Mouse (Mus musculus): ENCODE results near the gene Foxn1. TPM values are rescaled to one million over a fixed set of nuclear protein-coding genes. Genes with fewer than 3 reads are reported as not detected.
A peak's percentile ranks its signal among the peaks of the same experiment; 100 is the strongest.

Foxn1 gene
- polyA plus RNA-seq, 1 experiment: not detected

GRCm38 (mm10) chr11:78363309-78364007 is 22.9 kb downstream of the Foxn1 start:
- TF ChIP-seq GATA1 (IDR thresholded peaks at IDR 0.05; ENCODE audit: borderline replicate concordance, low read length) (no peak), FLI1 (IDR thresholded peaks at IDR 0.05; ENCODE audit: low read length) (no peak)
- H3K9me3 ChIP-seq: no peaks in the 10 kb centered on the region
- peaks cover 65% of the 10 kb centered on the region for H3K27me3 ChIP-seq (replicated peaks)

DNA sequence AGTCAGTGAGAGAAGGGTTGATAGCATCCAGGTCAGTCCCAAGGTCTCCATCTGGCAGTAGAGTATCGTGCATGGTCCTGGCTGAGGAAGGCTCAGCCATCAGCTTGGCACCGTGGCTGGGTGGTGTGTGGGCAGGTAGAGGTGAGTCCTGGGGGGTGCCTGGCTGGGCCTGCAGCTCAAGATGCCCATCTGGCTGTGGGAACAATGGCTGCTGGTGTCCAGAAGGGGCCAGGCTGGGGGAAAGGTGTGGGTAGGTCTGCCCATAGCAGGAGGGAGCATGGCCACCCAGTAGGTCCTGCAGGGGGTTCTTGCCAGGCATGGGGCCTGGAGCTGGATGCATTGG is 25.6 kb downstream of the Foxn1 start:
- no peak for TF ChIP-seq GATA1 (IDR thresholded peaks at IDR 0.05; ENCODE audit: borderline replicate concordance, low read length)
- no peak for TF ChIP-seq FLI1 (IDR thresholded peaks at IDR 0.05; ENCODE audit: low read length)
- Histone ChIP-seq H3K36me3 (replicated peaks; ENCODE audit: low read length) (no peaks in the 10 kb centered on the region), H3K27me3 (replicated peaks) (peaks cover 38% of the 10 kb centered on the region), H3K4me3 (replicated peaks) (peak overlapping the region; percentile 90), H3K4me1 (peaks cover 32% of the 10 kb centered on the region), H3K9me3 (no peaks in the 10 kb centered on the region)

More at GRCm38 (mm10) chr11:78363309-78364007, 22.9 kb downstream of the Foxn1 start:
- H3K4me1 ChIP-seq: peaks cover 46% of the 10 kb centered on the region
- H3K4me3 ChIP-seq (replicated peaks): no peak overlapping the region
- H3K36me3 ChIP-seq (replicated peaks; ENCODE audit: low read length): no peaks in the 10 kb centered on the region

DNA sequence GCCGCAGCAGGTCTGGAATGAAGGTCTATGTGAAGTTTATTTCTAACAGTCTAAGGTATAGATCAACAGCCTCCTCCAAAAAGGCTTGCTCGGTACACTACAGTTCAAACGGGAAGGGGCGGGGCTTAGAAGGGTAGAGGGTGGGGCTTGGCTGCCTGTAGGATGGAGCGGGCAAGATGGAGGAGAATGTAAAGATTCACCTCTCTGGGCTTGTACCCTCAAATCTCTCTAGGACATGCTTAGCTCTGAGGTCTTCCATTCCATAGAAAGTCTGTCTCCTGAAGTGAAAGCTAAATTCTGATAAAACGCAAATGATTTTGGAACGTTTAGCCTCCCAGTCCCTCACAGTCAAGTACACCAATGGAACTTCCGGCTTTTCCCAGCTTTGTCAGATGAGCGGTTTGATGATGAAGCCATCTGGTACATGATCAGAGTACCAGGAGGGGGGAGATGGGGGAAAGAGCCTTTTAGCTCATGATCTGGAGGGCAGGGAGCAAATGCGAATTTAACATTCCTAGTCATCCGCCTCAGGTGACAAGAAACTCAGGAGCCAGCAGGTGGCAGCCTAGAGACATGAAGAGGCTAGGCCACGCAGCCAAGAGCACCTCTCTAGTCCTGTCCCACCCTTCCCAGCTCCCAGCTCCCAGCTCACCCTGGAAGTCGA is 26.1 kb downstream of the Foxn1 start:
- TF ChIP-seq FLI1 (IDR thresholded peaks at IDR 0.05; ENCODE audit: low read length) (no peak), GATA1 (IDR thresholded peaks at IDR 0.05; ENCODE audit: borderline replicate concordance, low read length) (no peak)
- H3K4me1 ChIP-seq: peaks cover 35% of the 10 kb centered on the region
- H3K4me3 ChIP-seq (replicated peaks): peak overlapping the region; percentile 90
- H3K9me3 ChIP-seq: no peaks in the 10 kb centered on the region
- H3K36me3 ChIP-seq (replicated peaks; ENCODE audit: low read length): no peaks in the 10 kb centered on the region
- H3K27me3 ChIP-seq (replicated peaks): peaks cover 33% of the 10 kb centered on the region

DNA sequence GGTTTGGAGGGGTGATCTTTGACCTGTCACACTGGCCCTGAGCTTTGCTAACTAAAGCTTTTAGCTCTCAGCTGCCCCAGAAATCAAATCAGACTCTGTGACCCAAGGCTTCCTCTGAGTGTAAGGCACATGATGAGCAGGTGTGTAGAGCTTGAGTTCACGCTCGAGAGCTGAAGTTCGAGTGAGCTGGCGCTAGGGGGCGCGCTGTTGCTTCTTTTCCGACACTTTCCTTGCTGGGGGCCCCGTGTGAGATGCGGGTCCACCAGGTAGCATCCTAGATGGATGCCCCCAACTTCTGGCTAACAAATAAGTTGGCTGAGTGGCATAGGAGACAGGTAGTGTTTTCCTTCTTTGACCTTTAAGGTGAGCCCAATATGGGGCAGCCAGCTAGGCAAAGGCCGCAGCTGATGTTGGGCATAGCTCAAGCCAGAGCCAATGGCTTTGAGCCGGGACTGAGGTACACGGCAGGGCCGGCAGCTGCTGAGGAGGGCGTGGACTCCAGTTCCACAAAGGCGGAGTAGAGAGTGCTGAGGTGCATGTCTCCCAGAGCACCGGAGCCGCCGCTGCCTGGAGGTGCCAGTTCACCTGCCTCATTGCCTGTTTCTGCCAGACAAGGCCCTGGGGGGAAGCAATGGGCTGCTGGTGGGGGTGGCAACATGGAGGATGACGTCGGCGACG is 27.9 kb downstream of the Foxn1 start:
- no peak overlapping the region for H3K4me3 ChIP-seq (replicated peaks)
- H3K4me1 ChIP-seq: peaks cover 40% of the 10 kb centered on the region

DNA sequence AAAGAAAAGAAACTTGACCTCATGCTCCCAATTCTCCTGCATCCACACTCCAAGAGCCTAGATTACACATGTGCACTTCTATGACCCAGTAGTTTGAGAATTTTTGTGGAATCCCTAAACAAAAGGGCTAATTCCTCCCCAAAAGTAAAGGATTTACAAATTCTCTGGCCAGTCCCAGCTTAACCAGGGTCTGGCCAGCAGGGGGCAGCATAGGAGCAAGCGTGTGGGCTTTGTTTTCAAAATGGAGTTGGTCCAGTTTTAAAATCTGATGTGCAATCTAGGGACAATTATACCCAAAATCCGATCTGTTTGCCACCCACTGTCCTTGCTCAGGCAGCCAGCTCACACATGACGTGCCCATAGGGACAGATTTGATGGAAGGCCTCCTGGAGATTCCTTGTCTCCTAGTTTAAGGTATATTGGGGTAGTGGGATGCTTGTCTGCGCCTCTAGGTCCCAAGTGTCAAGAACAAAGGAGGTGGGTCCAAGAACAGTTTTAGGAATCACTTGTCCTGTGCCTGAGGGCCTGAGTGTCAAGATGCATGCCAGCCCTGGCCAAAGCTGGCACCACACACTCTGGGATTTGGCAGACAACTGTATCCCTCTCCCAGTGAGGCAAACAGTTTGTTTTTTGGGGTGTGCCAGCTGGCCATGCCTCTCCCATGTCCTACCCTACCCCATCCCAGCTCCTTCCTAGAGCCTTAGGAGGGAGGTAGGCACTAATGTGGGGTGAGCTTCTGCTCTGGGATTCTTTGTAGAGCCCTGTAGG is 30.7 kb downstream of the Foxn1 start:
- Histone ChIP-seq H3K27me3 (replicated peaks) (no peaks in the 10 kb centered on the region), H3K9me3 (no peaks in the 10 kb centered on the region), H3K36me3 (replicated peaks; ENCODE audit: low read length) (no peaks in the 10 kb centered on the region), H3K4me1 (peaks cover 43% of the 10 kb centered on the region), H3K4me3 (replicated peaks) (no peak overlapping the region)
- TF ChIP-seq FLI1 (IDR thresholded peaks at IDR 0.05; ENCODE audit: low read length) (no peak), GATA1 (IDR thresholded peaks at IDR 0.05; ENCODE audit: borderline replicate concordance, low read length) (no peak)

More for the DNA sequence above, 27.9 kb downstream of the Foxn1 start:
- Histone ChIP-seq H3K27me3 (replicated peaks) (peaks cover 17% of the 10 kb centered on the region), H3K36me3 (replicated peaks; ENCODE audit: low read length) (no peaks in the 10 kb centered on the region), H3K9me3 (no peaks in the 10 kb centered on the region)
- TF ChIP-seq FLI1 (IDR thresholded peaks at IDR 0.05; ENCODE audit: low read length): no peak
- TF ChIP-seq GATA1 (IDR thresholded peaks at IDR 0.05; ENCODE audit: borderline replicate concordance, low read length): no peak

DNA sequence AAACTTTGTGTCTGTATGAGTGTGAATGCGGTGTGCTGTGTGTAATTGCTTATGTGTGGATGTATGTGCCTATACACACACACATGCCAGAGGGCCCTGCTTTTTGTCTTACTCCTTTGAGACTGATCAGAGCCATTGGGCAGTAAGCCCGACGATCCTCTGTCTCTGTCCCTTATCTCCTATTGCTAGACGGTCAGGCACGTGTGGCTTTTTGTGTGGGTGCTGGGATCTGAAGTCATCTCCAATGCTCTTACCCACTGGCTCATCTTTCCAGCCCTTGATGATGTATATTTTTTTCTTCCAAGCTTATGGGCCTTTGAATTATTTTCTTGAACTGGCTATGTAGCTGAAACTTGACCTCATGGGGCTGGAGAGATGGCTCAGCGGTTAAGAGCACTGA is 31.5 kb downstream of the Foxn1 start:
- H3K4me1 ChIP-seq: peaks cover 43% of the 10 kb centered on the region
- peaks cover 6% of the 10 kb centered on the region for H3K36me3 ChIP-seq (replicated peaks; ENCODE audit: low read length)
- TF ChIP-seq GATA1 (IDR thresholded peaks at IDR 0.05; ENCODE audit: borderline replicate concordance, low read length): no peak
- no peak for TF ChIP-seq FLI1 (IDR thresholded peaks at IDR 0.05; ENCODE audit: low read length)
- no peak overlapping the region for H3K4me3 ChIP-seq (replicated peaks)
- no peaks in the 10 kb centered on the region for H3K27me3 ChIP-seq (replicated peaks)
- no peaks in the 10 kb centered on the region for H3K9me3 ChIP-seq

DNA sequence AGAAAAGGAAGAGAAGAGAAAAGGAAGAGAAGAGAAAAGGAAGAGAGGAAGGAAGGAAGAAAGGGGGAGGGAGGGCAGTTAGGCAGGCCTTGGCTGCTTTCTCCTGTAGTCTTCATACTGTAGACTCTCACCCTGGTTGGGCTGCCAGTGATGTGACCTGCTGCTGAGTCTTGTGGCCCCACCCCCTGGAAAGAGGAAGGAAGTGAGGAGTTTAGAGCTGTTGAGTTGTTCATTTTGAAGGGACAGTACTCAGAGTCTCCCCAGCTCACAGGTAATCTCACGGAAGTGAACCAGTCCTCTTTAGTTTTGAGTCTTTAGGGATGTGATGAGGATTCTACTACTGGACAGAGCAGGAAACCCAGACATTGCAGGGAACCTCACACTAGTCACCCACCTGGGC is 33.3 kb downstream of the Foxn1 start:
- H3K27me3 ChIP-seq (replicated peaks): no peaks in the 10 kb centered on the region
- no peaks in the 10 kb centered on the region for H3K9me3 ChIP-seq
- H3K36me3 ChIP-seq (replicated peaks; ENCODE audit: low read length): peaks cover 24% of the 10 kb centered on the region
- peaks cover 50% of the 10 kb centered on the region for H3K4me1 ChIP-seq
- H3K4me3 ChIP-seq (replicated peaks): no peak overlapping the region
- TF ChIP-seq GATA1 (IDR thresholded peaks at IDR 0.05; ENCODE audit: borderline replicate concordance, low read length) (no peak), FLI1 (IDR thresholded peaks at IDR 0.05; ENCODE audit: low read length) (no peak)

GRCm38 (mm10) chr11:78349441-78350358 is 36.7 kb downstream of the Foxn1 start:
- Histone ChIP-seq H3K4me3 (replicated peaks) (no peak overlapping the region), H3K27me3 (replicated peaks) (no peaks in the 10 kb centered on the region), H3K9me3 (no peaks in the 10 kb centered on the region), H3K4me1 (peaks cover 73% of the 10 kb centered on the region), H3K36me3 (replicated peaks; ENCODE audit: low read length) (peaks cover 55% of the 10 kb centered on the region)
- TF ChIP-seq FLI1 (IDR thresholded peaks at IDR 0.05; ENCODE audit: low read length): no peak
- no peak for TF ChIP-seq GATA1 (IDR thresholded peaks at IDR 0.05; ENCODE audit: borderline replicate concordance, low read length)

DNA sequence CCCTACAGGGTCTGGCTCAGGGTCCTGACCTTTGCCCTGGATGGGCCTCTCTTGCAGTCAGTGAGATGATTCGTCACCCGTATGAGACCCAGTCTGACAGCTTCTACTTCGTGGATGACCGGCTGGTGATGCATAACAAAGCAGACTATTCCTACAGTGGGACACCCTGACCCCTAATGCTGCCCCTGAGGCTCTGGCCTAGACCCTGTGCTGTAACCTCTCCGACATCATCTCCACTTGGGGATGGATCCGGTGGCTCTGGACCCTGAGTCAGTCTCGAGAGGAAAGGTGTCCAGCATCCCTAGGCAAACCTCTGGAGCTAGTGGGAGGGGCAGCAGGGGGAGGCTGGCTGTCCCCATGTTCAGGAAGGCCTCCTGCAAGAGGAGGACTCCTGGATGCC is 37.9 kb downstream of the Foxn1 start:
- peaks cover 58% of the 10 kb centered on the region for H3K36me3 ChIP-seq (replicated peaks; ENCODE audit: low read length)
- no peaks in the 10 kb centered on the region for H3K27me3 ChIP-seq (replicated peaks)
- TF ChIP-seq GATA1 (IDR thresholded peaks at IDR 0.05; ENCODE audit: borderline replicate concordance, low read length) (no peak), FLI1 (IDR thresholded peaks at IDR 0.05; ENCODE audit: low read length) (no peak)
- H3K4me3 ChIP-seq (replicated peaks): peak overlapping the region; percentile 4
- H3K9me3 ChIP-seq: no peaks in the 10 kb centered on the region
- peaks cover 78% of the 10 kb centered on the region for H3K4me1 ChIP-seq
